Mouse (Mus musculus): ENCODE results near the gene Lrriq1. TPM values are rescaled to one million over a fixed set of nuclear protein-coding genes. Genes with fewer than 3 reads are reported as not detected.

The Lrriq1 gene
- polyA plus RNA-seq, 1 experiment, result 0.35 TPM

DNA sequence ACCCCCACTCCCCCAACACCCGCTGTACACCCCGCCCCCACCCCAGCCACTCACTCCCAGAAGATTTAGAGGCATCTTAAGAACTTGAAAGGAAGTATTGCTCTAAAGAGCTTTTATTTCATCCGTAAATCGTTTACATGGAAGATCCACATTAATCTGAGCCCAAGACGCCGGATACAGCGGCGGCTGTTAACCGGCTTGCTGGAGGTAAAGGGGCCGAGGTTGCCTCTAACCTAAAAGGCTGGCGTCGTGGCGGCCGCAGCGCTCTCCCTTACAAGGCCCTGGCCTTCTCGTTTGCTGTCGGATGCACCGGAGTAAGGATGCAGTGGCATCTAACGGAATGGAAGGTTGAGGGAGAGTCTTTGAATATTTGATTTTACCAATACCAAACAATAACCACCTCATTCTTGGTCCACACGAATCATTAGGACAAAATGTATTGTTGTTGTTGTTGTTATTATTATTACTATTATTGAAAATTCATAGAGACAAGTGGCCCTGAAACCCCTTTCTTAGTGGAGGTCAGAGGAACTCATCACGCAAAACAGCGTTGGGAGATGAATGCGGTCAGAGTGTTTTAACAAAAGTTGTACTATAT, 206.9 kb downstream of the Lrriq1 start:
- DNase-seq (ENCODE audit: low read depth), result no peak

DNA sequence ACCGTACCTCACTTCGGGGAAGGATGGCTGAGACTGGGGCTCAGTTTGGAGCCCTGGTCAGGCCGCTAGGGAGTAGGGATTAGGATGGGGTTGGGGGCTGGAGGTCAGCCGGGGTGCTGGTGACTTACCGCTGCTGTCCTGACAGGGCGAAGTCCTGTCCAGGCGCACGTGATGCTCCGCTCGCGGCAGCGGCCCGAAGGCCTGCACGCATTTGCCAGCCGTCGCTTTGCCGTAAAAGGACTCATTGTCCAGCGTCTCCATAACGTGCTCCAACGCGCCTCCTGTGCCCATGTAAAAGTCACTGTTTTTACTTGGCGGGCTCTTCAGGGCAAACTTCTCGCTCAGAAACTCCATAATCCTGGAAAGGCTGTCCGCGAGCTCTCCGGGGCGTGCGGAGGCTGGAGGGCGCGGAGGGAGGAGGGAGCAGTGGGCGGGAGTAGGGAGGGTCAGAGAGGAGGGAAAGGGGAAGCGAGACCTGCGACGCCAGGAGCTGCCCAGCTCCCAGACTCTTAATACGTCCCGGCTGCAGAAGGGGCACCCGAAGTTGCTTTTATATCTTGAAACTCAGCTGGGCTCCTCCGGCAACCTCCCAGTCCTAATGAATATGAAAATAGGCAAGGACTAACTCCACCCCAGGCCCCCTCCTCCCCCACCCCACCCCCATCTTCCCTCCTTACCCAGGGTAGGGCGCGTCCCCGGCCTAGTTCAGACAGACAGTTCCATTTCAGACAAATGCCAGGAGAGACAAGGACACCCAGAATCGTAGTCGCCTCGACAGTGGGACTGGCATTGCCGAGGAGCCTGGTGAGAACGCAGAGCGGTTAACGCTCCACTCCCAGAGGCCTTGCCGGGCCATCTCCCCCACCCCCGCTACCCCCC, 207.6 kb downstream of the Lrriq1 start:
- DNase-seq (ENCODE audit: low read depth), result no peak

DNA sequence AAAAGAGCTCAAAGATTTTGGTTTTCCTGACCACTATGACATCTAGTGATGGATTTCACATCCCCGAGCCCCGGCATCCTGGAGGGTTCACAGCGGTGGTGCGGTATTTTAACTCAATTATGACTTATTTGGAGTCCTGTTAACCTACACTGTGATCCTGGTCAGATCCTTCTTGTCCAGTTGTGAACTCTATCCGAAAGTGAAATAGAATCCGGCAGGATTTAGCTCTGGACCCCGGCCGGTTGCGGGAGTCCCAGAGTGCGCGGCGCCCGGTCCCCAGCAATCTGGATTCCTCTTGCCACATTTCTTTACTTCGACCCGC, 208.2 kb downstream of the Lrriq1 start:
- no peak for DNase-seq (ENCODE audit: low read depth)

DNA sequence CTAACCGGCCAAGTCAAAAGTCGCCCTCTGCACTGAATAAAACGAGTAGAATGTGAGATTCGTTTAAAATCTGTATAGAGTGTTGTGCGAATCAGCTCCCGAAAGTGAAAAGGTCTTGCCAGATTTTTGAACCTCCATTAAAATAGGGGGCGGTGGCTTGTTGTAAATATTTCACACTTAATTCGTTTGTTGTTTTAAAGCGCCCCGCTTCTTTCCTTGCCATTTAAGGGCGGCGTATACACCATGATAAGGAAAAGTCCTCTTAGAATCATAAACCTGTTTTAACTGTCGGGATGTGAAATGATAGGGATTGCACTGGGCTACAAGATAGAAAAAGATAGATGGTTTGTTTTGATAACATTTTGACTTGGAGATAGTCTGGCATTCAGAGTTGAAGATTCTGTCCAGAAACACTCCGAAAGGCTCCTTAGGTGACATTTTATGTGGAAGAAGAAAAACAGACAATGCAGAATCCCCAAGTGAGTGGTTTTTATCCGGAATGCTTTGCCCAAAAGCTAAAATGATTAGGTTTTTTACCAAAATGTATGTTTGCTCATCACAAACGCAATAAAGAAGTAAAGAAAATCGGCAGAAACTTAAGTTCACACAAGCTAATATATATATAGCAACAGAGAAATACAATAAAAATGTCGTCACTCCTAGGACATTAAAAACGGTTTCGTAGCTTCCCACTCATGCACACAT, 208.7 kb downstream of the Lrriq1 start:
- no peak for DNase-seq (ENCODE audit: low read depth)

DNA sequence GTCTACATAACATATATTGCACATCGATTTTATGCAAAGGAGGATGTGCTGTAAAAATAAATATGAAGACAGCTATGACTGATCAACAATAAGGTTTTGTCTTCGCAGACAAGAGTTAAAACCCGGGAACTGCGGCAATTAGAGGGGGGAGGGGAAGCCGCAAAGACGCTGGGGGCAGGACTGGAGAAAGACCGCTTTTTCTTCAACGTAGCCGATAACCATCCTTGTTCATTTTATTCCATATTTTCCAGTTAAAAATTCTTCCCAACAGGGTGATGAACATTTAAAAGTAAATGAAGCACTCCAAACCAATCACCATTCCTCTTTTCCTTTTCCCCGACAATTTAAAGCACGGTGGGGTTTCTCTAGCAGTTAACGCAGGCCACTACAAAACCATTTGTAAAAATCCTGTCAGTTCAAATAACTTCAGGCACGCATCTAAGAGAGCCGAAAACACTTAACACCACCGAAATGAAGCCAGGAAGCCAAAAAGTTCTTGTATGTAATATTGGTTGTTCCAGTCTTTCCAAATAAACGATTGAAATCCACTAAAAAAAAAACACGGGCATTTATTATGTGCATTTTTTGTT, 209.4 kb downstream of the Lrriq1 start:
- no peak for DNase-seq (ENCODE audit: low read depth)

DNA sequence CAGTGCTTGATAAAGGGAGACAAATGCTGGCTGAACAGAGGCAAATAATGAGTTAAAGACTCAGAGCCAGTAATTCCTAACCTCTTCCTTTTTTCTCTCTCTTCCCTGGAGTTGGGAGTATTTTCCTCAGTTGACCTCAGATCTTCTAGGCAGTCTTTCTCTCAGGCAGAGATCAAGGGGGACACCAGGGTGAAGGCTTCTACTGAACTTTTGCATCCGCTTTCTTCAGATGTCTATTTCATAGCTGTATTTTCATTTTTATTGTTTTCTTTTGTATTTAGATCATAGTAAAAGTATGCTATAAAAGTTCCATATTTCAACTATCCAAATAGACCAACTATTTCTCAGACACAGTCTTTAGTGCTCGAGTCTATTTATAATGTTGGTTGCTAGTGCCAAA, 233.6 kb downstream of the Lrriq1 start:
- no peak for DNase-seq (ENCODE audit: low read depth)

DNA sequence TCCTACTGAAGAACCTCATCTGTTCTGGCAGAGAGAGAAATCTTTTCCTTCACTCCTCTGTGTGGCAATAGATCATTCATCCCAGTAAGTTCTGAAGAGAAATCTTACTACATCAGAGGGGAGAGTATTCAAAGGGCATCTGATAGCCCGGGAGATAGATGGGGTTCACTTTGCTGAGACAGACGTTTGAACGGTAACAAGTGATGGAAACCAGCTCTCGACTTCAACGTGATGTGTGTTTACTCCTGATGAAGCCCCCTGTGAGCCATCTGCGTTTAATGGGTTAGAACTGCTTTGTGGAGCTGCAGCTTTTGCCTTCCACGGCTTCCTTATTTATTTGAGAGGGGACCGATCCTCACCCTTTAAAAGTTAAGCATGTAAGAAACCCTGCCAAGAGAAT, 235.2 kb downstream of the Lrriq1 start:
- no peak for DNase-seq (ENCODE audit: low read depth)

DNA sequence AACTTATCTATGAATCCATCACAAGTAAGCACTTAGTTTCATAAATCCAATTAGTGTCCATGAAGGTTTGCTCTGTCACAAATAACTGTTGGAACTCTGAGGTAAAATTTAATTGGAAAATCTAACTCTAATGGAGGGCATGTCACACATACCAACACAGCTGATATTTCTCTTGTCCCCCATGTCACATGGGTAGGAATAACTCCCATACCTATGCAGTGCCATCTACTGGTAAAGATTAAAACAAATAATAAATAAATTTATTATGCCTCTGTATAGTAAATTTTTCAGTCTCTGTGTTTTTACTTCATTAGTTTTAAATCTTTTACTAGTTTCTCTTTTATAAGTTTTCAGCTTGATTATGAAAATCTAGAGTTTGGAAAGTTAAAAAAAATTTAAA, 236.5 kb downstream of the Lrriq1 start:
- DNase-seq (ENCODE audit: low read depth), result no peak

Other genes with a start within 250 kb of the Lrriq1 start
- 0.53 and 0.85 TPM in 2 replicates for gene Alx1, start 206.1 kb downstream of the Lrriq1 start, polyA plus RNA-seq (2012; rRNA removed)
- gene Slc6a15, start 131.5 kb upstream of the Lrriq1 start, polyA plus RNA-seq (2012; rRNA removed), result 0.97 and 1.9 TPM in 2 replicates